Mouse (Mus musculus) liver, adult 2 months (tissue): ENCODE measurements at regions not wholly inside any gene's neighbourhood (a gene's known extent, or its start where the extent isn't known, plus 50 kb on each side); places are given as distances from the start of the nearest gene placed in this dataset.
"Not testable (repeated sequence)": the region's sequence is repeated elsewhere in the genome, so short reads cannot be mapped to it uniquely, and the experiment has no call there.

Experiments used
- DNase-seq: peaks from one replicate; pipeline ENCODE4 v3.0.0-alpha.2; 2011; ENCODE audit warnings: low read depth, low spot score; ENCODE audit errors: extremely low read depth
- H3K27ac ChIP-seq: fragments of 200-500 bp; replicated peaks from 2 replicates; pipeline ENCODE4 v1.5.1; 2012; ENCODE audit warnings: low read depth, mild to moderate bottlenecking, control low read depth, inconsistent platforms, low read length; ENCODE audit not compliant: insufficient read depth
- H3K27me3 ChIP-seq: fragments of 200-500 bp; 2 replicates; pipeline ENCODE4 v1.6.1; 2012; ENCODE audit warnings: mild to moderate bottlenecking, moderate library complexity, low read length, inconsistent platforms; ENCODE audit not compliant: control insufficient read depth, insufficient read depth
- H3K36me3 ChIP-seq: fragments of 200-500 bp; 2 replicates; pipeline ENCODE4 v1.6.1; 2012; ENCODE audit warnings: low read length, inconsistent platforms; ENCODE audit not compliant: control insufficient read depth, insufficient read depth
- H3K4me1 ChIP-seq: fragments of 200-500 bp; 2 replicates; pipeline ENCODE4 v1.6.1; 2011; ENCODE audit warnings: low read length; ENCODE audit not compliant: control insufficient read depth, insufficient read depth
- H3K4me3 ChIP-seq: fragments of 200-500 bp; 2 replicates; pipeline ENCODE4 v1.5.1; 2011; ENCODE audit warnings: low read depth, mild to moderate bottlenecking, control low read depth, low read length, moderate library complexity; ENCODE audit not compliant: insufficient read depth
- H3K79me2 ChIP-seq: fragments of 200-500 bp; 2 replicates; pipeline ENCODE4 v1.6.1; 2012; ENCODE audit warnings: inconsistent platforms, mild to moderate bottlenecking, low read length, moderate library complexity; ENCODE audit not compliant: control insufficient read depth, insufficient read depth
- H3K9ac ChIP-seq: fragments of 200-500 bp; 2 replicates; pipeline ENCODE4 v1.6.1; 2012; ENCODE audit warnings: low read depth, mild to moderate bottlenecking, control low read depth, inconsistent platforms, low read length
- CTCF ChIP-seq: fragments of 200-500 bp; IDR thresholded peaks from 2 replicates; pipeline ENCODE4 v1.5.1; 2011; ENCODE audit warnings: low read depth, low read length, control low read depth
- POLR2A ChIP-seq: fragments of 200-500 bp; IDR thresholded peaks from 2 replicates; pipeline ENCODE4 v1.6.1; 2011; ENCODE audit warnings: low read length, control low read depth; ENCODE audit not compliant: insufficient read depth; ENCODE audit errors: extremely low read depth
- WGBS: fragments of 180-500 bp; shearing (Covaris S2); methylation state at CpG from one replicate; pipeline ENCODE4 v1.1.7; 2018; 5-methylcytosine and 5-hydroxymethylcytosine counted together

DNA sequence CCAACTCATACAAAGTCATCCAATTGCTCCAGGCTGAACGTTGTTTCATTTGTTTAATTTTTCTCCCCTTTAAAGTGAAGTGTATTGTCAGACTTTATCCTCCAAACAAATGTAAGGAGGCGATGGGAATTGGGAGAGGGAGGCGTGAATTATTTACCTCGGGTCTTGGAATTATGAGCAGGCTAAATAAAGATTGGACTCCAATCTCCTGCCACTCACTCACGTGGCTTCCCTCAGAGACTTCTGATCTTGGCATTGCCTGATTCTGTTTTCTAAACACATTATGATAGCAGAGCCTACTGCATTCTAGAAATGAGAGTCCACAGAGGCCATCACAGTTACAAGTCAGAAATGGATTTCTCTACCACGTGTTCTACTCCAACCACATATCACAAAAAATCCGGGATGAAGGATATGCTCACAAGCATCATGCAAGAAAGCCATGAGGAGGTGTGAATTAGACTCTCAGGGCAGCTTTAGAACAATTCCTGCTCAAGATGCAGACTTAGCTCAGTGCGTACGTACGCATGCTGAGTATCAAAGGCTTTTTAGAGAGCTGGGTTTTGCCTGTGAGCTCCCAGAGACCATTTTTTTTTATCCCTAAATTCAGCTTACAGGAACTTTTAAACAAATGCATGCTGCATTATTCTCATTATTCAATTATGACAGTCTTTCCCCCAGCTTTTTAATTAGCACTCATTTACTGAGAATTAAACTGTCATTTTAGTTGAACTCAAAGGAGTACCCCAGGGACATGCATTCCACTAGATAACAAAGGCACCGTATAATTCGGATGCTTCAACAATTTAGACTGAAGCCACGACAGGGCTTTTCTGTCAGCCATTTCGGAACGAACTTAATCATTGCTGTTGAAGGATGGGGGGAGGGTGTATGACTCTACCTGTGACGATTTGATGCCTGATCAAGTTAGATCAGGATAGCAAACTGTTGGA lies 269.2 kb upstream of the Ubash3b start:
- Histone ChIP-seq H3K4me1 (no peaks in the 10 kb centered on the region; the same call in 1 of the 2 replicates), H3K79me2 (no peaks in the 10 kb centered on the region), H3K4me3 (no peak overlapping the region), H3K9ac (no peak overlapping the region), H3K27ac (no peak overlapping the region), H3K27me3 (no peaks in the 10 kb centered on the region), H3K36me3 (no peaks in the 10 kb centered on the region)
- no peak for TF ChIP-seq POLR2A
- TF ChIP-seq CTCF: no peak
- no peak for DNase-seq
- WGBS: 79% methylated on average over 16 of the region's 16 CpGs

DNA sequence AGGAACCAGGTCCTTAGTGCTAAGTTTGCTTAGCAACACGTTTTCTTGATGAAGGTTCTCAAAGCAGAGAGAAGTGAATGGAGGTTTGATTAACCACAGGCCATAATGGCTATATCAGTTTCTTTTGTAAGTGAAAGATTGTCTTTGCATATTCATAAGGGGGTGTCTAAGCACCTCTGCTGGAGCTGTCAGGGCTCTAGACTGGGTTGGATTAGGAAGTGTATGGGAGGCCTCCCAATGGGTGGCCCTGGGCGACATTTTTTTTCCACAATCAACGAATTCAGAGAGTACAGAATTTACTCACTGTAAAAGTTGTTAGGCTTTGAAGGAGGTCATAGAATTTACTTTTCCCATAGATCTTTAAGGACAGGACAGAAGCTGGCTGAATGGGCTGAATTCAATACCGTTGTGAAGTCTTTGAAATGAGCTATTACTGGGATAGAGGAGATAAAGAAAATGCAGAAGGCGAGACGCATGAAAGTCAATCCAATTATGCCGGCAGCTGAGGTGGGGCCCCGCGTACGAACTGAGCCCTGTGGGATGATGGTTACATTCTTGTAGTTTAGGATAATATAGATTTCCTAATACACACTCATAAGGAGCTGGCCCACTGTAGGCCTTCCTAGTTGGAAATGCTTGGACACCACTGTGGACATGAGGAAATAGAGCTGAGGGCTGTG lies 268.4 kb upstream of the Ubash3b start:
- Histone ChIP-seq H3K27ac (no peak overlapping the region), H3K4me1 (no peaks in the 10 kb centered on the region; the same call in 1 of the 2 replicates), H3K4me3 (no peak overlapping the region), H3K79me2 (no peaks in the 10 kb centered on the region), H3K27me3 (no peaks in the 10 kb centered on the region), H3K36me3 (no peaks in the 10 kb centered on the region), H3K9ac (no peak overlapping the region)
- 83% methylated on average over 10 of the region's 10 CpGs for WGBS
- DNase-seq: no peak
- TF ChIP-seq POLR2A: no peak
- TF ChIP-seq CTCF: no peak

DNA sequence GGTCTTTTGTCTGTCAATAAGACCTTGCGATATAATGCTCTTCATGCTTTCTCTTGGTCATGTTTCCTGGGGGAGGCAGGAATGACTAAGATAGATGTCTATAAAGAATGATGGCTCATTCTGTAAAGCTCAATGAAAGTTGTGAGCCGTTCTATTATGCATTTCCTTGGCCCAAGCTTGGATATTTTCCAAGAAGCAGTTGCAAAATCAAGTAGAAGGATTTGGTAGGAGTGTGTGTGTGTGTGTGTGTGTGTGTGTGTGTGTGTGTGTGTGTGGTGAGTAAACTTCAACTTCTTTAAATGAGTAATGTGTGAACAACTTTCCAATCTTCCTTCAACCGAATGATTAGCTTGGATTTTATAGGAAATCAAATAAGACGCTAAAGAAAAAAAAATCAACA lies 267.7 kb upstream of the Ubash3b start:
- no peak overlapping the region for H3K9ac ChIP-seq
- H3K27ac ChIP-seq: no peak overlapping the region
- no peaks in the 10 kb centered on the region for H3K36me3 ChIP-seq
- H3K79me2 ChIP-seq: no peaks in the 10 kb centered on the region
- H3K4me1 ChIP-seq: no peaks in the 10 kb centered on the region; the same call in 1 of the 2 replicates
- 87% methylated on average over 4 of the region's 4 CpGs for WGBS
- TF ChIP-seq CTCF (no peak), POLR2A (no peak)
- H3K27me3 ChIP-seq: no peaks in the 10 kb centered on the region
- no peak overlapping the region for H3K4me3 ChIP-seq
- DNase-seq: no peak

DNA sequence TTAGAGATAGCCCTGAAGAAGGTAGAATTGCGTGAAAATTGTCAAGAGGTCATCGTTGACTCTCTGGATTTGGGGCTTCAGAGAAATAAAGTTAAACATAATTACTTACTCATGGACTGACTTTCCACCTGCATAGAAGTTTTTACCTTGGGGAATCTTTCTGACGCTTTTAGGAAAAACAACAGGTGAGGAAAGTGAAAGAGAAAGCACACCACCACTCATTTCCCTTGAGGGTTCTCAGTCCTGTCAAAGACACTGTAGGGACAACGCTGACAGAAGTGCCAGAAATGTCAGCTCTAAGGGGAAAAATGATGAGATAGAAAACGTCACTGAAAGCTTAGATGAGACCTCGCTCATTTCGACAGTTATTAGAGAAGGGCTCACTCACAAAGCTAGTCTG lies 265.2 kb upstream of the Ubash3b start:
- H3K79me2 ChIP-seq: no peaks in the 10 kb centered on the region
- no peak overlapping the region for H3K4me3 ChIP-seq
- no peak for DNase-seq
- no peaks in the 10 kb centered on the region for H3K27me3 ChIP-seq
- WGBS: 82% methylated on average over 7 of the region's 7 CpGs
- no peaks in the 10 kb centered on the region for H3K4me1 ChIP-seq
- no peak overlapping the region for H3K27ac ChIP-seq
- H3K36me3 ChIP-seq: no peaks in the 10 kb centered on the region
- H3K9ac ChIP-seq: no peak overlapping the region
- TF ChIP-seq CTCF (no peak), POLR2A (no peak)

DNA sequence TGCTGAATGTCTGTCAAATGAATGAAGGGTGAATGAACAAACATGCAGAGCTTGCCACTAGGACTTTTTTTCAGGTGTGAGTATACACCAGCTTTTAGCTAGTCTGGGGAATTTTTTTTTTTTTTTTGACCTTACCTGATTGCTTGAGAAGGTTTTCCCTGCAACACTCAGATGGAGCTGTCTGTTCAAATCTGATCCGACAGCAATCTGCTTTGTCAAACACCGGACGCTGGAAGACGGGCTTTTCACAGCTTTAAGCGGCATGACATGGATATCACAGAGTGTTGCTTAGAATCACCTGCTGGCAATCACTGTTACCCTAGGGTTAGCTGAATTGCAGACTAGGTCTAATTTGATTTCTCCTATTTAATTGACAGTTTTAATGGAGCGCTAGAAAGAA lies 263.7 kb upstream of the Ubash3b start:
- no peak for DNase-seq
- TF ChIP-seq POLR2A: no peak
- no peak for TF ChIP-seq CTCF
- no peak overlapping the region for H3K4me3 ChIP-seq
- WGBS: 92% methylated on average over 6 of the region's 6 CpGs
- H3K79me2 ChIP-seq: no peaks in the 10 kb centered on the region
- no peaks in the 10 kb centered on the region for H3K4me1 ChIP-seq
- H3K9ac ChIP-seq: no peak overlapping the region
- H3K27me3 ChIP-seq: no peaks in the 10 kb centered on the region
- H3K36me3 ChIP-seq: no peaks in the 10 kb centered on the region
- no peak overlapping the region for H3K27ac ChIP-seq

DNA sequence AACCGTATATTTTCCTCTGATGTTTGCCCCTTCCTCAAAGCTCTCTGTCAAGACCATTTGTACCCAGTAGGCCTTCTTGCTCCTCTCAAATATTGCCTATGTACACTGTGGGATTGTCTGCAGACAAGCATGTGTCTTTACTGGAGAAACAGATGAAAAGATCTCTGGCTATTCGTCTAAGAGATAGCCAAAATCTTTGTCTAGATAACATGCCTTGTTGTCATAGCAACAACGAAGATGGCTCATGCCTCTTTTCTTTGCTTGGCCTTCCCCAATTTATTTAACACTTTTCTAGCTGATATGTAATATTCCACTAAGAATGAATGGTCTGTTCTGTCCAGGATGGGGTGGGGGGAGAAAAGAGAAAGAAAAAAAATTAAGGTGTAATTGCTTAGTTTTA lies 252.3 kb upstream of the Ubash3b start:
- WGBS: 73% methylated on average over 3 of the region's 3 CpGs
- H3K4me3 ChIP-seq: no peak overlapping the region
- no peak overlapping the region for H3K27ac ChIP-seq
- DNase-seq: no peak
- H3K27me3 ChIP-seq: no peaks in the 10 kb centered on the region
- TF ChIP-seq CTCF: no peak
- TF ChIP-seq POLR2A: no peak
- no peaks in the 10 kb centered on the region for H3K4me1 ChIP-seq
- no peaks in the 10 kb centered on the region for H3K36me3 ChIP-seq
- no peak overlapping the region for H3K9ac ChIP-seq
- no peaks in the 10 kb centered on the region for H3K79me2 ChIP-seq

DNA sequence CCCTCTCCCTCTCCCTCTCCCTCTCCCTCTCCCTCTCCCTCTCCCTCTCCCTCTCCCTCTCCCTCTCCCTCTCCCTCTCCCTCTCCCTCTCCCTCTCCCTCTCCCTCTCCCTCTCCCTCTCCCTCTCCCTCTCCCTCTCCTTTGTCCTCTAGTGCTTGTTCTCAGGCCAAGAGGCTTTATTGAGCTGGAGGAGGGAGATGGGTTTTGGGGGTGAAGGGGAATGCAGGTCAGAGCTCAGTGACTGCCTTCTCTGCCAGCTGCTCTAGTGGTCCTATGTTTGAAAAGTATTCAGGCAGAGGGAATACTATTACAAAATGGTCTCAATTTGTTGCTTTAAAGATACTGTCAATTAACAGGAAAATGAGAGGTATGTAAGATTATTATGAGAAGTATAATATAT lies 251.6 kb upstream of the Ubash3b start:
- H3K9ac ChIP-seq, H3K4me1 ChIP-seq: not testable (repeated sequence)

More for the DNA sequence above, 251.6 kb upstream of the Ubash3b start:
- H3K27me3 ChIP-seq, H3K4me3 ChIP-seq, H3K79me2 ChIP-seq, DNase-seq, H3K36me3 ChIP-seq, H3K27ac ChIP-seq: not testable (repeated sequence)
